Mouse (Mus musculus) myocyte (in vitro differentiated cells): Measurements from ENCODE around the gene Ankrd52.

Experiments used
- CEBPB ChIP-seq: IDR thresholded peaks from 2 replicates; pipeline ENCODE4 v1.6.1; 2011; ENCODE audit warnings: mild to moderate bottlenecking, moderate library complexity; ENCODE audit not compliant: poor library complexity, insufficient read depth, severe bottlenecking
- E2F4 ChIP-seq: IDR thresholded peaks from one replicate; pipeline ENCODE4 v1.6.1; 2011; ENCODE audit warnings: mild to moderate bottlenecking, control low read depth, moderate library complexity; ENCODE audit not compliant: insufficient read depth
- MAX ChIP-seq: IDR thresholded peaks from one replicate; pipeline ENCODE4 v1.6.1; 2011; ENCODE audit warnings: low read depth, mild to moderate bottlenecking, control low read depth
- MYOD1 ChIP-seq, 3 experiments: IDR thresholded peaks; one replicate each; pipeline ENCODE4 v1.6.1; 2011; ENCODE audit warnings: control low read depth in 2 of 3, low read depth in 2 of 3, mild to moderate bottlenecking in 2 of 3, moderate library complexity in 1 of 3; ENCODE audit not compliant: insufficient read length in 2 of 3, control insufficient read depth in 1 of 3
- MYOG ChIP-seq, 3 experiments: IDR thresholded peaks; one replicate each; pipeline ENCODE4 v1.6.1; 2011; ENCODE audit warnings: control low read depth in 2 of 3, low read depth in 2 of 3, mild to moderate bottlenecking in 2 of 3; ENCODE audit not compliant: insufficient read length in 2 of 3, control insufficient read depth in 1 of 3, insufficient read depth in 1 of 3
- POLR2A ChIP-seq: IDR thresholded peaks from one replicate; pipeline ENCODE4 v1.6.1; 2011; ENCODE audit warnings: low read depth, mild to moderate bottlenecking, control low read depth, moderate library complexity; ENCODE audit not compliant: insufficient read length
- POLR2AphosphoS2 ChIP-seq: IDR thresholded peaks from one replicate; pipeline ENCODE4 v1.6.1; 2011; ENCODE audit warnings: low read depth, control low read depth; ENCODE audit not compliant: insufficient read length
- SRF ChIP-seq: IDR thresholded peaks from one replicate; pipeline ENCODE4 v1.6.1; 2011; ENCODE audit warnings: low read depth; ENCODE audit not compliant: control insufficient read depth, insufficient read length
- TCF12 ChIP-seq: IDR thresholded peaks from one replicate; pipeline ENCODE4 v1.6.1; 2011; ENCODE audit warnings: mild to moderate bottlenecking, control low read depth; ENCODE audit not compliant: poor library complexity, insufficient read depth, severe bottlenecking
- USF1 ChIP-seq: IDR thresholded peaks from one replicate; pipeline ENCODE4 v1.6.1; 2011; ENCODE audit warnings: low read depth, mild to moderate bottlenecking, control low read depth, moderate library complexity

GRCm38 (mm10) chr10:128336597-128336996, 40.3 kb upstream of the Ankrd52 start:
- TF ChIP-seq POLR2A (no peak), E2F4 (no peak), USF1 (no peak), POLR2AphosphoS2 (no peak), MYOG (IDR thresholded peaks at IDR 0.05; ENCODE audit: control insufficient read depth in 1 of 3, insufficient read depth in 1 of 3, insufficient read length in 2 of 3, low read depth in 2 of 3) (no peak), TCF12 (no peak), MAX (no peak), SRF (no peak), CEBPB (no peak), MYOD1 (IDR thresholded peaks at IDR 0.05; ENCODE audit: control insufficient read depth in 1 of 3, insufficient read length in 2 of 3, low read depth in 2 of 3) (no peak)
